Mouse (Mus musculus): ENCODE data around the gene Olfr1494. TPM values are rescaled to one million over a fixed set of nuclear protein-coding genes. Genes with fewer than 3 reads are reported as not detected.

The Olfr1494 gene
- total RNA-seq (2015; ENCODE audit: low replicate concordance), result not detected in 2 replicates
- not detected in 2 replicates for total RNA-seq (2017; ENCODE audit: low replicate concordance)

GRCm38 (mm10) chr19:13739428-13739827 is at the start of gene Olfr1494:
Gene Olfr1494 (plus strand): TSS chr19:13739728.
- ATAC-seq (replicated peaks; ENCODE audit: low FRiP score, poor library complexity, severe bottlenecking), result no peak

GRCm38 (mm10) chr19:13696968-13697367 is 42.6 kb upstream of the Olfr1494 start, which contains the start of gene Olfr1491:
Gene Olfr1491 (plus strand): TSS chr19:13697268.
- no peak for ATAC-seq (replicated peaks; ENCODE audit: low FRiP score, poor library complexity, severe bottlenecking)

- no peak for ATAC-seq (replicated peaks; ENCODE audit: low FRiP score, poor library complexity, severe bottlenecking)
Measured at GRCm38 (mm10) chr19:13722978-13723377, 16.6 kb upstream of the Olfr1494 start, which contains the start of gene Olfr1493-ps1. Gene Olfr1493-ps1 (plus strand): TSS chr19:13723278.

GRCm38 (mm10) chr19:13749366-13749765 is 9.8 kb downstream of the Olfr1494 start:
- no peak for ATAC-seq (replicated peaks; ENCODE audit: low FRiP score, poor library complexity, severe bottlenecking)

GRCm38 (mm10) chr19:13764306-13764705 is 24.8 kb downstream of the Olfr1494 start, which contains the start of gene Olfr1495:
Gene Olfr1495 (plus strand): TSS chr19:13764606.
- ATAC-seq (replicated peaks; ENCODE audit: low FRiP score, poor library complexity, severe bottlenecking), result no peak

- ATAC-seq (replicated peaks; ENCODE audit: low FRiP score, poor library complexity, severe bottlenecking), result no peak
Measured at GRCm38 (mm10) chr19:13768565-13769276, 29.2 kb downstream of the Olfr1494 start.

- ATAC-seq (replicated peaks; ENCODE audit: low FRiP score, poor library complexity, severe bottlenecking), result no peak
Measured at GRCm38 (mm10) chr19:13777578-13777977, 38.0 kb downstream of the Olfr1494 start, which contains the start of gene Olfr1496. Gene Olfr1496 (plus strand): TSS chr19:13777878.

GRCm38 (mm10) chr19:13798102-13798501 is 58.6 kb downstream of the Olfr1494 start, which contains the start of gene Olfr1497:
Gene Olfr1497 (minus strand): TSS chr19:13798202.
- ATAC-seq (replicated peaks; ENCODE audit: low FRiP score, poor library complexity, severe bottlenecking), result no peak

Other genes with a start within 250 kb of the Olfr1494 start
- not detected in 2 replicates for gene Olfr1477, start 239.2 kb upstream of the Olfr1494 start, total RNA-seq (2015; ENCODE audit: low replicate concordance)
- not detected in 2 replicates for gene Olfr1477, start 239.2 kb upstream of the Olfr1494 start, total RNA-seq (2017; ENCODE audit: low replicate concordance)
- not detected in 2 replicates for gene Olfr1480, start 211.8 kb upstream of the Olfr1494 start, total RNA-seq (2015; ENCODE audit: low replicate concordance)
- not detected in 2 replicates for gene Olfr1480, start 211.8 kb upstream of the Olfr1494 start, total RNA-seq (2017; ENCODE audit: low replicate concordance)
- not detected in 2 replicates for gene Olfr1484, start 156.2 kb upstream of the Olfr1494 start, total RNA-seq (2015; ENCODE audit: low replicate concordance)
- 0.39 TPM in 1 of 2 replicates, not detected in the other for gene Olfr1484, start 156.2 kb upstream of the Olfr1494 start, total RNA-seq (2017; ENCODE audit: low replicate concordance)
- not detected in 2 replicates for gene Olfr1487, start 122.4 kb upstream of the Olfr1494 start, total RNA-seq (2015; ENCODE audit: low replicate concordance)
- gene Olfr1487, start 122.4 kb upstream of the Olfr1494 start, total RNA-seq (2017; ENCODE audit: low replicate concordance), result not detected in 2 replicates
- not detected in 2 replicates for gene Olfr1489, start 108.1 kb upstream of the Olfr1494 start, total RNA-seq (2015; ENCODE audit: low replicate concordance)
- not detected in 2 replicates for gene Olfr1489, start 108.1 kb upstream of the Olfr1494 start, total RNA-seq (2017; ENCODE audit: low replicate concordance)
- not detected in 2 replicates for gene Olfr1490, start 88.6 kb upstream of the Olfr1494 start, total RNA-seq (2015; ENCODE audit: low replicate concordance)
- not detected in 2 replicates for gene Olfr1490, start 88.6 kb upstream of the Olfr1494 start, total RNA-seq (2017; ENCODE audit: low replicate concordance)
- not detected in 2 replicates for gene Olfr1491, start 42.5 kb upstream of the Olfr1494 start, total RNA-seq (2015; ENCODE audit: low replicate concordance)
- gene Olfr1491, start 42.5 kb upstream of the Olfr1494 start, total RNA-seq (2017; ENCODE audit: low replicate concordance), result not detected in 2 replicates
- not detected in 2 replicates for gene Olfr1493-ps1, start 16.4 kb upstream of the Olfr1494 start, total RNA-seq (2015; ENCODE audit: low replicate concordance)
- not detected in 2 replicates for gene Olfr1493-ps1, start 16.4 kb upstream of the Olfr1494 start, total RNA-seq (2017; ENCODE audit: low replicate concordance)
- gene Olfr1495, start 24.9 kb downstream of the Olfr1494 start, total RNA-seq (2015; ENCODE audit: low replicate concordance), result not detected in 2 replicates
- gene Olfr1495, start 24.9 kb downstream of the Olfr1494 start, total RNA-seq (2017; ENCODE audit: low replicate concordance), result not detected in 2 replicates
- not detected in 2 replicates for gene Olfr1496, start 38.1 kb downstream of the Olfr1494 start, total RNA-seq (2015; ENCODE audit: low replicate concordance)
- gene Olfr1496, start 38.1 kb downstream of the Olfr1494 start, total RNA-seq (2017; ENCODE audit: low replicate concordance), result not detected in 2 replicates
- not detected in 2 replicates for gene Olfr1497, start 58.5 kb downstream of the Olfr1494 start, total RNA-seq (2015; ENCODE audit: low replicate concordance)
- gene Olfr1497, start 58.5 kb downstream of the Olfr1494 start, total RNA-seq (2017; ENCODE audit: low replicate concordance), result not detected in 2 replicates
- gene Olfr1499, start 79.7 kb downstream of the Olfr1494 start, total RNA-seq (2015; ENCODE audit: low replicate concordance), result not detected in 2 replicates
- not detected in 2 replicates for gene Olfr1499, start 79.7 kb downstream of the Olfr1494 start, total RNA-seq (2017; ENCODE audit: low replicate concordance)
- gene Olfr1500, start 90.8 kb downstream of the Olfr1494 start, total RNA-seq (2015; ENCODE audit: low replicate concordance), result not detected in 2 replicates
- not detected in 2 replicates for gene Olfr1500, start 90.8 kb downstream of the Olfr1494 start, total RNA-seq (2017; ENCODE audit: low replicate concordance)
- gene Olfr1501, start 111.0 kb downstream of the Olfr1494 start, total RNA-seq (2015; ENCODE audit: low replicate concordance), result not detected in 2 replicates
- not detected in 2 replicates for gene Olfr1501, start 111.0 kb downstream of the Olfr1494 start, total RNA-seq (2017; ENCODE audit: low replicate concordance)
- gene Olfr1502, start 122.1 kb downstream of the Olfr1494 start, total RNA-seq (2015; ENCODE audit: low replicate concordance), result not detected in 2 replicates
- not detected in 2 replicates for gene Olfr1502, start 122.1 kb downstream of the Olfr1494 start, total RNA-seq (2017; ENCODE audit: low replicate concordance)
- gene Olfr1504, start 158.2 kb downstream of the Olfr1494 start, total RNA-seq (2015; ENCODE audit: low replicate concordance), result not detected in 2 replicates
- not detected in 2 replicates for gene Olfr1504, start 158.2 kb downstream of the Olfr1494 start, total RNA-seq (2017; ENCODE audit: low replicate concordance)
- gene Olfr1505, start 173.8 kb downstream of the Olfr1494 start, total RNA-seq (2015; ENCODE audit: low replicate concordance), result not detected in 2 replicates
- gene Olfr1505, start 173.8 kb downstream of the Olfr1494 start, total RNA-seq (2017; ENCODE audit: low replicate concordance), result not detected in 2 replicates

Measured in erythroid progenitor cell, adult 5-6 weeks (primary cell).